Mouse (Mus musculus) brain, adult 10 weeks (tissue): Measurements from ENCODE around the gene Proca1. TPM values are rescaled to one million over a fixed set of nuclear protein-coding genes. Genes with fewer than 3 reads are reported as not detected.

Source experiments
- polyA plus RNA-seq: library from polyadenylated mRNA; stranded (reverse); fragments of 350-450 nt; fragmentation: Illumina TruSeq; extraction: RNeasy Lipid Tissue Mini Kit (QIAGEN cat#74804); gene quantifications from one replicate; pipeline ENCODE4 v1.2.3, GENCODE M21; 2015; ENCODE audit warnings: low read depth, low replicate concordance

Proca1 gene
- polyA plus RNA-seq, result 5.9 TPM

GRCm38 (mm10) chr11:78193113-78193512 is at the start of gene Proca1:
Proca1 (plus strand) TSS chr11:78193392.

GRCm38 (mm10) chr11:78164924-78165760 is 28.1 kb upstream of the Proca1 start, which contains the start of gene Traf4:
Traf4 (minus strand) TSS chr11:78165589.

GRCm38 (mm10) chr11:78176402-78176862 is 16.8 kb upstream of the Proca1 start, which contains the start of the genes Nek8 and Tlcd1:
Nek8 (minus strand) TSS chr11:78176675.
Tlcd1 (plus strand) TSS chr11:78176711.

GRCm38 (mm10) chr11:78182961-78183844 is 10.0 kb upstream of the Proca1 start, which contains the start of gene Rpl23a:
Rpl23a (minus strand) TSS chr11:78183584.

DNA sequence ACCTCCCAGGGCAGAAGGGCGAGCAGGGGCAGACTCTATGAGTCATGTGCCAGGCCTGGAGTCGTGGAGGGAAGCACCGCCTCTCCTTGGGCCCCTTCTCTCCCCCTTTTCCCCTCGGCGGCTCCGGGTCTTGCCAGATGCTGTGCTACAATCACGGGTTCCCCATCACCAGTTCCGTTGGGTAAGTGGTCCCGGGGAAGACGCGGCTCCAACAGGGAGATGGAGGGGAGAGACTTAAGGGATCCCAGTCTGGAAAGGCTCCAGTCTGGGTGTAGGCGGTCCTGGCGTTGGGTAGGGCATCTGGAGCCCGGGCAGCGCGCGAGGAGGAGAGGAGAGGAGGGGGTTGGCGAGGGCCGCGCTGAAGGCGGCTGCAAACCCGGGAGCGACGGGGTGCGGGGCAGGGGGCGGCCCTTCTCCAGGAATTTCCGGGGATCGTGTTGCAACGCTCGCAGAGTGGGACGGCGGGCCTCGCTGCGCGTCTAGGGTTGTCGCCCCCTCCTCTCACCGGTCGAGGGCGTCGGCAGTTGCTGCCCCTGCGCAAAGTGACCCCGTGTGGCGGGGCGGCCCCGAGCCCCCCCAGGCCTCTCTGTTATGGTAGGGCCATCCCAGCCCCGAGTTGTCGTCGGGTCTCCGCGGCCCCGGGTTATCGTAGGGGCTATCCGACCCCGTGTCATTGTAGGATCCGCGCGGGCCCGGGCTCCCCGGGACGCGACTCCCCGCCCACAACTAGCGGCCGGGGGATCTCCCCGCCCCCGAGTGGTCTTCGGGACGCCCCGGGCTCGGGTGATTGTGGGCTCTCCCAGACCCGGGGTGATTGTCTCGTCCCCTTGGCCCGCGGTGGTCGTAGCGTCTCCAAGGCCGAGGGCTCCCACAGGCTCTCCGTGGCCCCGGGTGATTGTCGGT is 4.6 kb upstream of the Proca1 start, which contains the start of gene Rab34:
Rab34 (plus strand) TSS at position 100 of the 903 bp plus-strand sequence.

DNA sequence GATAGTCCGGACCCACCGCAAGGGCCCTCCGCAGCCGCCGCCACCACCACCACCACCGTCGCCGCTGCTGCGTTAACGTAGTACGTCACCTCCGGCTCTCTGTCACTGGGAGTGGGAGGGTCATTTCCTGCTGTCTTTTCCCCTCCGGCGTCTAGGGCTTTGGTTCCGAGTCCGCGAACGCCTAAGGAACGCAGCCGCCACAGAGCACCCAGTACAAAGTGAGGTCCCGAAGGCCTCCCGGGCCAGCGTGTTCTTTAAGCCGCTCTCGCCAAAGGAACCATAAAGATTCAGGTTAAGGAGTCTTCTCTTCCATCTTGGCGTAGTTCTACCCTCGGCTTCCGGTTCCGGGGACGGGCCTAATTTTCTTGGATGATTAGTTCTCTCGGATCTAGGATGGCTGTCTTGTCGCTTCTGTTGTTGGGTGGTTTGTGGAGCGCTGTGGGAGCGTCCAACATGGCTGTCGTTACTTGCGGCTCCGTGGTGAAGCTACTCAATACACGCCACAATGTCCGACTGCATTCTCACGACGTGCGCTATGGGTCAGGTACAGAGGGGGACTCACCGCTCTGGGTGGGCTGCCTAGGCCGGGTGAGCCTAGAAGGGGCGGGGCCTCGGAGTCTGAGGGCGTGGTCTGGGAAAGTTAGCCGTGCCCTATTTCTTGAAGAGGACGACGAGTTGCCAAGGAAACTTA is 52.6 kb downstream of the Proca1 start, which contains the start of the genes Sdf2 and Supt6:
Sdf2 (plus strand) TSS at position 120 of the 691 bp plus-strand sequence.
Supt6 (minus strand) TSS at position 361 of the 691 bp plus-strand sequence.

Other genes with a start within 250 kb of the Proca1 start
- gene Phf12, start 210.6 kb upstream of the Proca1 start, polyA plus RNA-seq, result 33.7 TPM
- 9.1 TPM for gene Dhrs13, start 161.1 kb upstream of the Proca1 start, polyA plus RNA-seq
- gene Flot2, start 155.5 kb upstream of the Proca1 start, polyA plus RNA-seq, result 96.3 TPM
- 19.6 TPM for gene Eral1, start 113.0 kb upstream of the Proca1 start, polyA plus RNA-seq
- gene Fam222b, start 98.7 kb upstream of the Proca1 start, polyA plus RNA-seq, result 20.0 TPM
- 8.2 TPM for gene Traf4, start 27.8 kb upstream of the Proca1 start, polyA plus RNA-seq
- 3.7 TPM for gene Nek8, start 16.7 kb upstream of the Proca1 start, polyA plus RNA-seq
- 46.4 TPM for gene Tlcd1, start 16.7 kb upstream of the Proca1 start, polyA plus RNA-seq
- 1,303 TPM for gene Rpl23a, start 9.8 kb upstream of the Proca1 start, polyA plus RNA-seq
- 20.4 TPM for gene Rab34, start 5.0 kb upstream of the Proca1 start, polyA plus RNA-seq
- 105 TPM for gene Sdf2, start 52.4 kb downstream of the Proca1 start, polyA plus RNA-seq
- gene Supt6, start 52.6 kb downstream of the Proca1 start, polyA plus RNA-seq, result 54.7 TPM
- 99.7 TPM for gene 2610507B11Rik, start 68.4 kb downstream of the Proca1 start, polyA plus RNA-seq
- 15.8 TPM for gene BC030499, start 97.4 kb downstream of the Proca1 start, polyA plus RNA-seq
- 8.5 TPM for gene Spag5, start 108.1 kb downstream of the Proca1 start, polyA plus RNA-seq
- 1,477 TPM for gene Aldoc, start 129.6 kb downstream of the Proca1 start, polyA plus RNA-seq
- 43.4 TPM for gene Pigs, start 135.0 kb downstream of the Proca1 start, polyA plus RNA-seq
- 49.8 TPM for gene Unc119, start 150.1 kb downstream of the Proca1 start, polyA plus RNA-seq
- not detected for gene Foxn1, start 193.2 kb downstream of the Proca1 start, polyA plus RNA-seq
- not detected for gene Slc13a2, start 228.8 kb downstream of the Proca1 start, polyA plus RNA-seq